Mouse (Mus musculus): ENCODE data around the gene Klf12. TPM values are rescaled to one million over a fixed set of nuclear protein-coding genes. Genes with fewer than 3 reads are reported as not detected.

Klf12 gene
- polyA plus RNA-seq, 1 experiment from 2014 or later, result 33.8 TPM

GRCm38 (mm10) chr14:100198636-100199035 is 85.8 kb downstream of the Klf12 start:
- H3K9me3 ChIP-seq, result no peaks in the 10 kb centered on the region
- no peak for ATAC-seq (ENCODE audit: insufficient number of reproducible peaks, insufficient read depth, low FRiP score, low TSS enrichment)
- no peak overlapping the region for H3K4me3 ChIP-seq
- H3K4me2 ChIP-seq (replicated peaks), result no peak overlapping the region
- 95% methylated on average over 4 of the region's 4 CpGs for WGBS
- H3K4me1 ChIP-seq, result no peaks in the 10 kb centered on the region
- no peak overlapping the region for H3K27ac ChIP-seq
- no peak overlapping the region for H3K9ac ChIP-seq
- H3K27me3 ChIP-seq, result no peaks in the 10 kb centered on the region
- H3K36me3 ChIP-seq, result 0 out of 2 replicates have a peak, but pooled peaks cover 6% of the 10 kb centered on the region

GRCm38 (mm10) chr14:100197199-100197598 is 87.3 kb downstream of the Klf12 start:
- Histone ChIP-seq H3K27me3 (no peaks in the 10 kb centered on the region), H3K4me2 (replicated peaks) (no peak overlapping the region), H3K4me1 (no peaks in the 10 kb centered on the region), H3K4me3 (no peak overlapping the region), H3K36me3 (0 out of 2 replicates have a peak, but pooled peaks cover 6% of the 10 kb centered on the region), H3K27ac (no peak overlapping the region), H3K9me3 (no peaks in the 10 kb centered on the region), H3K9ac (no peak overlapping the region)
- 93% methylated on average over 8 of the region's 8 CpGs for WGBS
- ATAC-seq (ENCODE audit: insufficient number of reproducible peaks, insufficient read depth, low FRiP score, low TSS enrichment), result no peak

- H3K27ac ChIP-seq, result no peak overlapping the region
- no peak overlapping the region for H3K4me3 ChIP-seq
- no peaks in the 10 kb centered on the region for H3K27me3 ChIP-seq
- no peak overlapping the region for H3K4me2 ChIP-seq (replicated peaks)
- no peaks in the 10 kb centered on the region for H3K4me1 ChIP-seq
- H3K9me3 ChIP-seq, result no peaks in the 10 kb centered on the region
- no peak for ATAC-seq (ENCODE audit: insufficient number of reproducible peaks, insufficient read depth, low FRiP score, low TSS enrichment)
- no peak overlapping the region for H3K9ac ChIP-seq
- WGBS, result 77% methylated on average over 11 of the region's 11 CpGs
- no peaks in the 10 kb centered on the region for H3K36me3 ChIP-seq
Observed at GRCm38 (mm10) chr14:100189490-100190197, 94.8 kb downstream of the Klf12 start.

GRCm38 (mm10) chr14:100187372-100187771 is 97.1 kb downstream of the Klf12 start:
- Histone ChIP-seq H3K27ac (no peak overlapping the region), H3K4me3 (no peak overlapping the region), H3K4me2 (replicated peaks) (no peak overlapping the region), H3K27me3 (no peaks in the 10 kb centered on the region), H3K36me3 (no peaks in the 10 kb centered on the region), H3K9me3 (no peaks in the 10 kb centered on the region), H3K4me1 (no peaks in the 10 kb centered on the region), H3K9ac (no peak overlapping the region)
- ATAC-seq (ENCODE audit: insufficient number of reproducible peaks, insufficient read depth, low FRiP score, low TSS enrichment), result no peak
- WGBS, result 83% methylated on average over 3 of the region's 3 CpGs

- no peaks in the 10 kb centered on the region for H3K27me3 ChIP-seq
- H3K36me3 ChIP-seq, result no peaks in the 10 kb centered on the region
- H3K4me1 ChIP-seq, result no peaks in the 10 kb centered on the region
- H3K4me3 ChIP-seq, result no peak overlapping the region
- no peak overlapping the region for H3K4me2 ChIP-seq (replicated peaks)
- no peaks in the 10 kb centered on the region for H3K9me3 ChIP-seq
- H3K9ac ChIP-seq, result no peak overlapping the region
- 68% methylated on average over 3 of the region's 3 CpGs for WGBS
- ATAC-seq (ENCODE audit: insufficient number of reproducible peaks, insufficient read depth, low FRiP score, low TSS enrichment), result no peak
- no peak overlapping the region for H3K27ac ChIP-seq
Observed at GRCm38 (mm10) chr14:100177796-100178195, 106.7 kb downstream of the Klf12 start.

- no peak overlapping the region for H3K4me2 ChIP-seq (replicated peaks)
- no peak for ATAC-seq (ENCODE audit: insufficient number of reproducible peaks, insufficient read depth, low FRiP score, low TSS enrichment)
- no peaks in the 10 kb centered on the region for H3K9me3 ChIP-seq
- WGBS, result 92% methylated on average over 2 of the region's 2 CpGs
- no peaks in the 10 kb centered on the region for H3K4me1 ChIP-seq
- H3K9ac ChIP-seq, result no peak overlapping the region
- H3K27me3 ChIP-seq, result no peaks in the 10 kb centered on the region
- no peaks in the 10 kb centered on the region for H3K36me3 ChIP-seq
- no peak overlapping the region for H3K4me3 ChIP-seq
- H3K27ac ChIP-seq, result no peak overlapping the region
Observed at GRCm38 (mm10) chr14:100165075-100165474, 119.4 kb downstream of the Klf12 start.

GRCm38 (mm10) chr14:100156639-100157038 is 127.8 kb downstream of the Klf12 start:
- H3K4me3 ChIP-seq, result no peak overlapping the region
- no peaks in the 10 kb centered on the region for H3K27me3 ChIP-seq
- no peaks in the 10 kb centered on the region for H3K4me1 ChIP-seq
- no peaks in the 10 kb centered on the region for H3K36me3 ChIP-seq
- no peaks in the 10 kb centered on the region for H3K9me3 ChIP-seq
- H3K4me2 ChIP-seq (replicated peaks), result no peak overlapping the region
- no peak overlapping the region for H3K27ac ChIP-seq
- no peak for ATAC-seq (ENCODE audit: insufficient number of reproducible peaks, insufficient read depth, low FRiP score, low TSS enrichment)
- H3K9ac ChIP-seq, result no peak overlapping the region

GRCm38 (mm10) chr14:100147666-100148065 is 136.8 kb downstream of the Klf12 start:
- Histone ChIP-seq H3K9ac (no peak overlapping the region), H3K9me3 (no peaks in the 10 kb centered on the region)

GRCm38 (mm10) chr14:100140370-100140769 is 144.1 kb downstream of the Klf12 start:
- Histone ChIP-seq H3K27ac (no peak overlapping the region), H3K9me3 (no peaks in the 10 kb centered on the region), H3K27me3 (no peaks in the 10 kb centered on the region), H3K9ac (no peak overlapping the region), H3K36me3 (peaks cover 16% of the 10 kb centered on the region), H3K4me1 (no peaks in the 10 kb centered on the region), H3K4me3 (no peak overlapping the region), H3K4me2 (replicated peaks) (no peak overlapping the region)
- 90% methylated on average over 1 of the region's 1 CpGs for WGBS
- ATAC-seq (ENCODE audit: insufficient number of reproducible peaks, insufficient read depth, low FRiP score, low TSS enrichment), result no peak

More at GRCm38 (mm10) chr14:100147666-100148065, 136.8 kb downstream of the Klf12 start:
- H3K27me3 ChIP-seq, result no peaks in the 10 kb centered on the region
- H3K4me2 ChIP-seq (replicated peaks), result no peak overlapping the region
- 0 out of 2 replicates have a peak, but pooled peaks cover 13% of the 10 kb centered on the region for H3K36me3 ChIP-seq
- 85% methylated on average over 8 of the region's 8 CpGs for WGBS
- H3K4me3 ChIP-seq, result no peak overlapping the region
- ATAC-seq (ENCODE audit: insufficient number of reproducible peaks, insufficient read depth, low FRiP score, low TSS enrichment), result no peak
- H3K4me1 ChIP-seq, result no peaks in the 10 kb centered on the region
- no peak overlapping the region for H3K27ac ChIP-seq

GRCm38 (mm10) chr14:100134304-100134703 is 150.2 kb downstream of the Klf12 start:
- H3K27ac ChIP-seq, result no peak overlapping the region
- no peaks in the 10 kb centered on the region for H3K9me3 ChIP-seq
- no peak overlapping the region for H3K9ac ChIP-seq
- H3K4me3 ChIP-seq, result no peak overlapping the region
- H3K4me1 ChIP-seq, result no peaks in the 10 kb centered on the region
- H3K36me3 ChIP-seq, result no peaks in the 10 kb centered on the region
- H3K27me3 ChIP-seq, result no peaks in the 10 kb centered on the region
- WGBS, result 72% methylated on average over 9 of the region's 9 CpGs
- ATAC-seq (ENCODE audit: insufficient number of reproducible peaks, insufficient read depth, low FRiP score, low TSS enrichment), result no peak
- H3K4me2 ChIP-seq (replicated peaks), result no peak overlapping the region

- H3K27ac ChIP-seq, result no peak overlapping the region
- H3K27me3 ChIP-seq, result no peaks in the 10 kb centered on the region
- no peak for ATAC-seq (ENCODE audit: insufficient number of reproducible peaks, insufficient read depth, low FRiP score, low TSS enrichment)
- no peak overlapping the region for H3K4me2 ChIP-seq (replicated peaks)
- no peak overlapping the region for H3K4me3 ChIP-seq
- H3K9me3 ChIP-seq, result no peaks in the 10 kb centered on the region
- WGBS, result 86% methylated on average over 4 of the region's 4 CpGs
- no peaks in the 10 kb centered on the region for H3K4me1 ChIP-seq
- H3K9ac ChIP-seq, result no peak overlapping the region
- no peaks in the 10 kb centered on the region for H3K36me3 ChIP-seq
Observed at GRCm38 (mm10) chr14:100132479-100132878, 152.0 kb downstream of the Klf12 start.

- H3K27me3 ChIP-seq, result no peaks in the 10 kb centered on the region
- no peak overlapping the region for H3K9ac ChIP-seq
- no peak for ATAC-seq (ENCODE audit: insufficient number of reproducible peaks, insufficient read depth, low FRiP score, low TSS enrichment)
- no peak overlapping the region for H3K27ac ChIP-seq
- no peaks in the 10 kb centered on the region for H3K4me1 ChIP-seq
- no peak overlapping the region for H3K4me2 ChIP-seq (replicated peaks)
- H3K36me3 ChIP-seq, result no peaks in the 10 kb centered on the region
- WGBS, result 87% methylated on average over 6 of the region's 6 CpGs
- no peak overlapping the region for H3K4me3 ChIP-seq
- no peaks in the 10 kb centered on the region for H3K9me3 ChIP-seq
Observed at GRCm38 (mm10) chr14:100126126-100126525, 158.4 kb downstream of the Klf12 start.
